Mouse (Mus musculus) testis, adult 2 months (tissue): ENCODE results near the gene Nos2. TPM values are rescaled to one million over a fixed set of nuclear protein-coding genes. Genes with fewer than 3 reads are reported as not detected.
"Not testable (repeated sequence)": the region's sequence is repeated elsewhere in the genome, so short reads cannot be mapped to it uniquely, and the experiment has no call there.

Experiments
- H3K27ac ChIP-seq: fragments of 200-500 bp; 2 replicates; pipeline ENCODE4 v1.5.1; 2012; ENCODE audit warnings: low read depth, low read length; ENCODE audit not compliant: control insufficient read depth, insufficient read depth
- H3K27me3 ChIP-seq: fragments of 200-500 bp; 2 replicates; pipeline ENCODE4 v1.6.1; 2012; ENCODE audit warnings: mild to moderate bottlenecking, low read length, moderate library complexity; ENCODE audit not compliant: control insufficient read depth, insufficient read depth
- H3K36me3 ChIP-seq: fragments of 200-500 bp; 2 replicates; pipeline ENCODE4 v1.6.1; 2012; ENCODE audit warnings: mild to moderate bottlenecking, low read length; ENCODE audit not compliant: control insufficient read depth, insufficient read depth
- H3K4me1 ChIP-seq: fragments of 200-500 bp; 2 replicates; pipeline ENCODE4 v1.6.1; 2012; ENCODE audit warnings: low read length; ENCODE audit not compliant: control insufficient read depth, insufficient read depth
- H3K4me3 ChIP-seq: fragments of 200-500 bp; 2 replicates; pipeline ENCODE4 v1.5.1; 2012; ENCODE audit warnings: low read depth, mild to moderate bottlenecking, low read length, moderate library complexity, mixed read lengths; ENCODE audit not compliant: control insufficient read depth
- CTCF ChIP-seq: fragments of 200-500 bp; IDR thresholded peaks from 2 replicates; pipeline ENCODE4 v1.5.1; 2012; ENCODE audit warnings: low read depth, mild to moderate bottlenecking, inconsistent platforms, low read length, moderate library complexity; ENCODE audit not compliant: control insufficient read depth, insufficient read depth, insufficient replicate concordance
- POLR2A ChIP-seq: fragments of 200-500 bp; IDR thresholded peaks from 2 replicates; pipeline ENCODE4 v1.6.1; 2012; ENCODE audit warnings: low read depth, mild to moderate bottlenecking, inconsistent platforms, low read length, moderate library complexity; ENCODE audit not compliant: control insufficient read depth
- polyA plus RNA-seq: library from polyadenylated mRNA; depleted of rRNA; stranded (reverse); fragments of >200 nt; gene quantifications from 2 replicates; pipeline ENCODE4 v1.2.3, GENCODE M21; 2012

The Nos2 gene
- polyA plus RNA-seq, 1 experiment = 0.61 TPM

- no peak overlapping the region for H3K4me3 ChIP-seq
- H3K27ac ChIP-seq = no peak overlapping the region
- TF ChIP-seq CTCF (no peak), POLR2A (no peak)
- no peaks in the 10 kb centered on the region for H3K36me3 ChIP-seq
- H3K27me3 ChIP-seq = no peaks in the 10 kb centered on the region
- H3K4me1 ChIP-seq = no peaks in the 10 kb centered on the region
Observed at GRCm38 (mm10) chr11:78999118-78999517, 78.5 kb downstream of the Nos2 start.

- H3K4me1 ChIP-seq = no peaks in the 10 kb centered on the region
- no peaks in the 10 kb centered on the region for H3K27me3 ChIP-seq
- no peaks in the 10 kb centered on the region for H3K36me3 ChIP-seq
- H3K4me3 ChIP-seq = no peak overlapping the region
- H3K27ac ChIP-seq = no peak overlapping the region
- no peak for TF ChIP-seq CTCF
- TF ChIP-seq POLR2A = no peak
Observed at GRCm38 (mm10) chr11:79001871-79002270, 81.3 kb downstream of the Nos2 start.

- Histone ChIP-seq H3K4me1 (no peaks in the 10 kb centered on the region), H3K4me3 (no peak overlapping the region), H3K36me3 (no peaks in the 10 kb centered on the region), H3K27me3 (no peaks in the 10 kb centered on the region), H3K27ac (no peak overlapping the region)
- TF ChIP-seq CTCF (no peak), POLR2A (no peak)
Observed at GRCm38 (mm10) chr11:79002551-79002951, 82.0 kb downstream of the Nos2 start.

- TF ChIP-seq CTCF (no peak), POLR2A (no peak)
- Histone ChIP-seq H3K4me1 (no peaks in the 10 kb centered on the region), H3K27ac (no peak overlapping the region), H3K36me3 (no peaks in the 10 kb centered on the region), H3K27me3 (no peaks in the 10 kb centered on the region), H3K4me3 (no peak overlapping the region)
Observed at GRCm38 (mm10) chr11:79003053-79003768, 82.6 kb downstream of the Nos2 start.

GRCm38 (mm10) chr11:79003769-79004638 lies 83.4 kb downstream of the Nos2 start:
- Histone ChIP-seq H3K4me3 (no peak overlapping the region), H3K4me1 (no peaks in the 10 kb centered on the region), H3K36me3 (no peaks in the 10 kb centered on the region), H3K27me3 (no peaks in the 10 kb centered on the region), H3K27ac (no peak overlapping the region)
- TF ChIP-seq POLR2A = no peak
- TF ChIP-seq CTCF = no peak

- no peaks in the 10 kb centered on the region for H3K4me1 ChIP-seq
- no peaks in the 10 kb centered on the region for H3K27me3 ChIP-seq
- H3K36me3 ChIP-seq = no peaks in the 10 kb centered on the region
- TF ChIP-seq POLR2A (no peak), CTCF (no peak)
- H3K27ac ChIP-seq = no peak overlapping the region
- H3K4me3 ChIP-seq = no peak overlapping the region
Observed at GRCm38 (mm10) chr11:79005578-79006394, 85.2 kb downstream of the Nos2 start.

- Histone ChIP-seq H3K4me3 (no peak overlapping the region), H3K27ac (no peak overlapping the region), H3K4me1 (no peaks in the 10 kb centered on the region), H3K36me3 (no peaks in the 10 kb centered on the region), H3K27me3 (no peaks in the 10 kb centered on the region)
- TF ChIP-seq POLR2A (no peak), CTCF (no peak)
Observed at GRCm38 (mm10) chr11:79006417-79006816, 85.8 kb downstream of the Nos2 start.

- H3K27me3 ChIP-seq, H3K4me3 ChIP-seq, H3K36me3 ChIP-seq, H3K27ac ChIP-seq, H3K4me1 ChIP-seq: not testable (repeated sequence)
Observed at GRCm38 (mm10) chr11:79007356-79007755, 86.8 kb downstream of the Nos2 start.
